Mouse (Mus musculus) liver, embryonic 13.5 days (tissue): Measurements from ENCODE around the gene Ccdc187. TPM values are rescaled to one million over a fixed set of nuclear protein-coding genes. Genes with fewer than 3 reads are reported as not detected.

Source experiments
- polyA plus RNA-seq: library from polyadenylated mRNA; unstranded; fragments of >200 nt; fragmentation: Nextera tagmentation; extraction: Ambion mirVana; gene quantifications from 2 replicates; pipeline ENCODE4 v1.2.1, GENCODE M21; 2015

The Ccdc187 gene
- polyA plus RNA-seq, 1 experiment from 2014 or later = 0.03 TPM

Other genes with a start within 250 kb of the Ccdc187 start
- 2.5 and 3.6 TPM in 2 replicates for gene Nacc2, start 171.3 kb downstream of the Ccdc187 start, polyA plus RNA-seq
- not detected in 2 replicates for gene Lhx3, start 86.3 kb downstream of the Ccdc187 start, polyA plus RNA-seq
- 5.7 and 7.7 TPM in 2 replicates for gene Qsox2, start 57.0 kb downstream of the Ccdc187 start, polyA plus RNA-seq
- gene Gpsm1, start 21.0 kb upstream of the Ccdc187 start, polyA plus RNA-seq = 3.4 TPM in 2 replicates
- gene Dnlz, start 57.6 kb upstream of the Ccdc187 start, polyA plus RNA-seq = 10.0 and 11.2 TPM in 2 replicates
- gene Card9, start 66.4 kb upstream of the Ccdc187 start, polyA plus RNA-seq = 1.2 and 1.5 TPM in 2 replicates
- gene Snapc4, start 86.1 kb upstream of the Ccdc187 start, polyA plus RNA-seq = 10.5 and 12.6 TPM in 2 replicates
- gene Entr1, start 94.8 kb upstream of the Ccdc187 start, polyA plus RNA-seq = 47.6 and 52.4 TPM in 2 replicates
- gene Pmpca, start 94.8 kb upstream of the Ccdc187 start, polyA plus RNA-seq = 81.5 and 93.2 TPM in 2 replicates
- gene Inpp5e, start 114.6 kb upstream of the Ccdc187 start, polyA plus RNA-seq = 6.3 and 7.3 TPM in 2 replicates
- gene Sec16a, start 150.7 kb upstream of the Ccdc187 start, polyA plus RNA-seq = 6.9 and 8.5 TPM in 2 replicates
- gene Notch1, start 222.1 kb upstream of the Ccdc187 start, polyA plus RNA-seq = 1.5 and 1.6 TPM in 2 replicates